Mouse (Mus musculus) E14TG2a.4 (cell line): ENCODE results near the gene Cldnd1.

Experiments
- H3K27me3 ChIP-seq: 2 replicates; pipeline ENCODE4 v1.6.1; 2014; ENCODE audit warnings: low read length, control low read depth; ENCODE audit not compliant: insufficient read depth
- H3K36me3 ChIP-seq: 2 replicates; pipeline ENCODE4 v1.6.1; 2014; ENCODE audit warnings: low read length, control low read depth; ENCODE audit not compliant: insufficient read depth
- H3K4me1 ChIP-seq: replicated peaks from 2 replicates; pipeline ENCODE4 v1.6.1; 2014; ENCODE audit warnings: low read depth, low read length, control low read depth
- H3K4me3 ChIP-seq: replicated peaks from 2 replicates; pipeline ENCODE4 v1.5.1; 2014; ENCODE audit warnings: mild to moderate bottlenecking, low read length
- H3K9me3 ChIP-seq: 2 replicates; pipeline ENCODE4 v1.6.1; 2014; ENCODE audit warnings: low read length, control low read depth
- CTCF ChIP-seq: conservative IDR thresholded peaks from 2 replicates; pipeline ENCODE4 v1.5.1; 2014; ENCODE audit warnings: low read length
- NANOG ChIP-seq: IDR thresholded peaks from 2 replicates; pipeline ENCODE4 v1.6.1; 2014; ENCODE audit warnings: borderline replicate concordance, low read length, mixed read lengths
- POU5F1 ChIP-seq: IDR thresholded peaks from 2 replicates; pipeline ENCODE4 v1.6.1; 2014; ENCODE audit warnings: low read length, borderline replicate concordance

Gene Cldnd1

GRCm38 (mm10) chr16:58702329-58702932, 25.3 kb upstream of the Cldnd1 start:
- Histone ChIP-seq H3K9me3 (no peaks in the 10 kb centered on the region), H3K36me3 (no peaks in the 10 kb centered on the region), H3K27me3 (no peaks in the 10 kb centered on the region; the same call in 1 of the 2 replicates), H3K4me1 (no peaks in the 10 kb centered on the region), H3K4me3 (no peak overlapping the region)
- TF ChIP-seq NANOG (no peak), POU5F1 (no peak), CTCF (no peak)

- TF ChIP-seq POU5F1 (no peak), NANOG (no peak), CTCF (no peak)
- Histone ChIP-seq H3K36me3 (no peaks in the 10 kb centered on the region), H3K4me3 (no peak overlapping the region), H3K27me3 (no peaks in the 10 kb centered on the region; the same call in 1 of the 2 replicates), H3K9me3 (no peaks in the 10 kb centered on the region), H3K4me1 (no peaks in the 10 kb centered on the region)
Measured at GRCm38 (mm10) chr16:58703382-58704124, 24.2 kb upstream of the Cldnd1 start.

GRCm38 (mm10) chr16:58704999-58705398, 22.7 kb upstream of the Cldnd1 start:
- no peak for TF ChIP-seq CTCF
- TF ChIP-seq NANOG, result no peak
- no peak for TF ChIP-seq POU5F1
- H3K4me3 ChIP-seq, result no peak overlapping the region

GRCm38 (mm10) chr16:58707276-58707905, 20.3 kb upstream of the Cldnd1 start:
- H3K4me1 ChIP-seq, result no peaks in the 10 kb centered on the region
- no peaks in the 10 kb centered on the region; the same call in 1 of the 2 replicates for H3K27me3 ChIP-seq
- no peak overlapping the region for H3K4me3 ChIP-seq
- no peaks in the 10 kb centered on the region for H3K36me3 ChIP-seq
- no peaks in the 10 kb centered on the region for H3K9me3 ChIP-seq
- TF ChIP-seq POU5F1 (no peak), NANOG (no peak), CTCF (no peak)

More at GRCm38 (mm10) chr16:58704999-58705398, 22.7 kb upstream of the Cldnd1 start:
- Histone ChIP-seq H3K4me1 (no peaks in the 10 kb centered on the region), H3K27me3 (no peaks in the 10 kb centered on the region; the same call in 1 of the 2 replicates), H3K36me3 (no peaks in the 10 kb centered on the region), H3K9me3 (no peaks in the 10 kb centered on the region)

GRCm38 (mm10) chr16:58708601-58709475, 18.9 kb upstream of the Cldnd1 start:
- H3K36me3 ChIP-seq, result no peaks in the 10 kb centered on the region
- no peak overlapping the region for H3K4me3 ChIP-seq
- H3K9me3 ChIP-seq, result no peaks in the 10 kb centered on the region
- no peak for TF ChIP-seq CTCF
- H3K27me3 ChIP-seq, result no peaks in the 10 kb centered on the region
- no peaks in the 10 kb centered on the region for H3K4me1 ChIP-seq

GRCm38 (mm10) chr16:58709536-58709935, 18.2 kb upstream of the Cldnd1 start:
- no peak for TF ChIP-seq NANOG
- TF ChIP-seq POU5F1, result no peak
- no peak for TF ChIP-seq CTCF
- no peaks in the 10 kb centered on the region for H3K27me3 ChIP-seq
- no peaks in the 10 kb centered on the region for H3K4me1 ChIP-seq
- H3K36me3 ChIP-seq, result no peaks in the 10 kb centered on the region
- no peak overlapping the region for H3K4me3 ChIP-seq
- no peaks in the 10 kb centered on the region for H3K9me3 ChIP-seq

- Histone ChIP-seq H3K27me3 (no peaks in the 10 kb centered on the region), H3K36me3 (no peaks in the 10 kb centered on the region), H3K4me1 (no peaks in the 10 kb centered on the region), H3K4me3 (no peak overlapping the region), H3K9me3 (no peaks in the 10 kb centered on the region)
- no peak for TF ChIP-seq POU5F1
- TF ChIP-seq NANOG, result no peak
- no peak for TF ChIP-seq CTCF
Measured at GRCm38 (mm10) chr16:58712221-58712620, 15.5 kb upstream of the Cldnd1 start.

- Histone ChIP-seq H3K9me3 (no peaks in the 10 kb centered on the region), H3K27me3 (no peaks in the 10 kb centered on the region), H3K4me1 (no peaks in the 10 kb centered on the region), H3K4me3 (no peak overlapping the region), H3K36me3 (no peaks in the 10 kb centered on the region)
- TF ChIP-seq POU5F1 (no peak), NANOG (no peak), CTCF (no peak)
Measured at GRCm38 (mm10) chr16:58713128-58713527, 14.6 kb upstream of the Cldnd1 start.
